Comparison of ENCODE assay signal across 12 mouse cellular contexts in genomic region chr6:91619735-91620732, GRCm38 (mm10).
A peak's percentile ranks its signal among the peaks of the same experiment; 100 is the strongest.
DNase-seq lines count a peak whose midpoint lies in the region; ATAC-seq and TF ChIP-seq lines count a peak whose summit lies in the region.
"Had no signal": no experiment of that assay in that cellular context is flagged by ENCODE, and none has a peak within 500 bp of the region (broad histone marks: within the 10 kb centered on the region; RNA-seq: fewer than 3 reads in every experiment).

No protein-coding gene starts in this region.

- no peak overlapping the region for H3K9ac ChIP-seq in lung, postnatal 0 days (replicated peaks; ENCODE audit: low read depth)
- H3K9ac ChIP-seq in heart, postnatal 0 days (replicated peaks; ENCODE audit: low read depth, low read length) = no peak overlapping the region
- no peak overlapping the region for H3K9ac ChIP-seq in forebrain, embryonic 16.5 days (replicated peaks; ENCODE audit: low read depth, low read length)
- H3K9ac ChIP-seq: liver, embryonic 13.5 days had no signal

- H3K4me2 ChIP-seq in lung, postnatal 0 days (replicated peaks; ENCODE audit: low read depth, low read length) = no peak overlapping the region
- no peak overlapping the region for H3K4me2 ChIP-seq in heart, postnatal 0 days (ENCODE audit: low read depth, low read length)
- H3K4me2 ChIP-seq in forebrain, embryonic 16.5 days (ENCODE audit: low read length) = no peak overlapping the region
- H3K4me2 ChIP-seq: liver, embryonic 13.5 days had no signal

- no peak for TF ChIP-seq EP300 in lung, postnatal 0 days (IDR thresholded peaks at IDR 0.05)
- TF ChIP-seq EP300 in heart, postnatal 0 days (IDR thresholded peaks at IDR 0.05; ENCODE audit: low read depth) = no peak

- no peaks in the 10 kb centered on the region for H3K36me3 ChIP-seq in lung, postnatal 0 days (ENCODE audit: insufficient read depth, low read length)
- H3K36me3 ChIP-seq in heart, postnatal 0 days (replicated peaks; ENCODE audit: control insufficient read depth, insufficient read depth, low read length) = no peaks in the 10 kb centered on the region
- H3K36me3 ChIP-seq in forebrain, embryonic 16.5 days (ENCODE audit: control insufficient read depth, insufficient read depth) = no peaks in the 10 kb centered on the region
- H3K36me3 ChIP-seq: liver, embryonic 13.5 days had no signal

- ATAC-seq in lung, postnatal 0 days = no peak
- ATAC-seq in heart, postnatal 0 days (ENCODE audit: insufficient read depth, low read depth) = peak; percentile 70
- ATAC-seq in forebrain, embryonic 16.5 days = no peak

- H3K4me3 ChIP-seq in lung, postnatal 0 days (ENCODE audit: low read depth, low read length) = no peak overlapping the region
- H3K4me3 ChIP-seq in gastrocnemius, adult 2 months = no peak overlapping the region
- no peak overlapping the region for H3K4me3 ChIP-seq in heart, postnatal 0 days (ENCODE audit: low read depth, low read length)
- H3K4me3 ChIP-seq in forebrain, embryonic 16.5 days (replicated peaks; ENCODE audit: low read length) = no peak overlapping the region
- H3K4me3 ChIP-seq: liver, embryonic 13.5 days had no signal

- intact Hi-C loops in gastrocnemius, adult 2 months (cut with DNase I) = loop anchor here (2.0 kb wide), 2 partner anchors 43 to 63 kb away; no protein-coding TSS in a partner anchor

- H3K27me3 ChIP-seq in lung, postnatal 0 days (replicated peaks; ENCODE audit: insufficient read depth, low read length) = no peaks in the 10 kb centered on the region
- no peaks in the 10 kb centered on the region for H3K27me3 ChIP-seq in heart, postnatal 0 days (ENCODE audit: control insufficient read depth, insufficient read depth, low read length)
- no peaks in the 10 kb centered on the region for H3K27me3 ChIP-seq in forebrain, embryonic 16.5 days (replicated peaks; ENCODE audit: control insufficient read depth, insufficient read depth, low read length)
- H3K27me3 ChIP-seq: liver, embryonic 13.5 days had no signal

- peaks cover 9% of the 10 kb centered on the region; the same call in 1 of the 2 replicates for H3K4me1 ChIP-seq in lung, postnatal 0 days (ENCODE audit: insufficient read depth, low read depth, low read length)
- peaks cover 11% of the 10 kb centered on the region for H3K4me1 ChIP-seq in heart, postnatal 0 days (ENCODE audit: control insufficient read depth, insufficient read depth)
- H3K4me1 ChIP-seq in forebrain, embryonic 16.5 days (replicated peaks; ENCODE audit: control insufficient read depth, insufficient read depth, low read length) = peaks cover 15% of the 10 kb centered on the region

- H3K27ac ChIP-seq in lung, postnatal 0 days (ENCODE audit: low read length) = no peak overlapping the region
- peak overlapping the region; percentile 95 for H3K27ac ChIP-seq in gastrocnemius, adult 2 months
- no peak overlapping the region for H3K27ac ChIP-seq in heart, postnatal 0 days (ENCODE audit: low read depth)
- H3K27ac ChIP-seq in forebrain, embryonic 16.5 days (ENCODE audit: low read length) = no peak overlapping the region
- H3K27ac ChIP-seq: liver, embryonic 13.5 days; macrophage had no signal

- no peaks in the 10 kb centered on the region for H3K9me3 ChIP-seq in lung, postnatal 0 days (ENCODE audit: low read length)
- no peaks in the 10 kb centered on the region for H3K9me3 ChIP-seq in heart, postnatal 0 days (replicated peaks; ENCODE audit: control insufficient read depth, low read length)
- no peaks in the 10 kb centered on the region for H3K9me3 ChIP-seq in forebrain, embryonic 16.5 days (ENCODE audit: control insufficient read depth, low read length)
- H3K9me3 ChIP-seq: liver, embryonic 13.5 days had no signal

- no peak for TF ChIP-seq CTCF in lung, postnatal 0 days (IDR thresholded peaks at IDR 0.05)
- no peak for TF ChIP-seq CTCF in gastrocnemius, adult 2 months (IDR thresholded peaks at IDR 0.05)
- no peak for TF ChIP-seq CTCF in heart, postnatal 0 days (IDR thresholded peaks at IDR 0.05; ENCODE audit: low read depth)

- DNase-seq in lung, postnatal 10 days = peak; percentile 13
- no peak for DNase-seq in lung, postnatal 0 days (ENCODE audit: low spot score)
- DNase-seq in gastrocnemius, adult 2 months = peak; percentile 85
- no peak for DNase-seq in heart, postnatal 0 days (ENCODE audit: low spot score)
- DNase-seq in adrenal gland, postnatal 4 days (ENCODE audit: low spot score in 2 of 2) = no peak
- no peak for DNase-seq in liver
- DNase-seq: cerebellum, adult 9-11 months; kidney, adult 18-20 months; liver, embryonic 13.5 days; right cerebral cortex, postnatal 4 days had no signal

- WGBS in lung, postnatal 0 days = 75% methylated on average over 13 of the region's 13 CpGs
- WGBS in heart, postnatal 0 days = 55% methylated on average over 13 of the region's 13 CpGs
- 84% methylated on average over 13 of the region's 13 CpGs for WGBS in forebrain, embryonic 16.5 days

Comparison
In these comparisons a context has a peak if more than half of its experiments do, and no peak if none do; other contexts are left out.
1. DNase-seq: peak in lung, postnatal 10 days (single experiment) and gastrocnemius, adult 2 months (single experiment); none in lung, postnatal 0 days (single experiment), heart, postnatal 0 days (single experiment), adrenal gland, postnatal 4 days (0 of 2) and liver (single experiment).